Mouse (Mus musculus) C2C12 (cell line): ENCODE results near the gene Gm11037. TPM values are rescaled to one million over a fixed set of nuclear protein-coding genes. Genes with fewer than 3 reads are reported as not detected.

Experiments
- H3K27me3 ChIP-seq: one replicate; pipeline ENCODE4 v1.6.1; 2011; ENCODE audit not compliant: control insufficient read depth, insufficient read depth, insufficient read length
- H3K36me3 ChIP-seq: one replicate; pipeline ENCODE4 v1.6.1; 2011; ENCODE audit not compliant: control insufficient read depth, insufficient read depth
- H3K4me3 ChIP-seq: one replicate; pipeline ENCODE4 v1.5.1; 2011; ENCODE audit warnings: mild to moderate bottlenecking, control low read depth; ENCODE audit not compliant: poor library complexity, insufficient read depth, severe bottlenecking
- H3K79me2 ChIP-seq: one replicate; pipeline ENCODE4 v1.6.1; 2011; ENCODE audit not compliant: control insufficient read depth, insufficient read depth
- H3K79me3 ChIP-seq: one replicate; pipeline ENCODE4 v1.6.1; 2011; ENCODE audit warnings: low read depth, control low read depth
- H3ac ChIP-seq: one replicate; pipeline ENCODE3; 2011; ENCODE audit warnings: low read depth; ENCODE audit not compliant: control insufficient read depth, insufficient read length
- CEBPB ChIP-seq: IDR thresholded peaks from one replicate; pipeline ENCODE4 v1.6.1; 2011; ENCODE audit warnings: low read depth, mild to moderate bottlenecking, control low read depth, moderate library complexity
- CTCF ChIP-seq: IDR thresholded peaks from one replicate; pipeline ENCODE4 v1.5.1; 2011; ENCODE audit not compliant: control insufficient read depth, insufficient read depth, insufficient read length
- FOSL1 ChIP-seq: IDR thresholded peaks from one replicate; pipeline ENCODE4 v1.8.0; 2011; ENCODE audit warnings: mild to moderate bottlenecking, low read length; ENCODE audit not compliant: poor library complexity, insufficient read depth, severe bottlenecking
- MAX ChIP-seq: IDR thresholded peaks from one replicate; pipeline ENCODE4 v1.6.1; 2011; ENCODE audit warnings: mild to moderate bottlenecking, control low read depth
- MYOD1 ChIP-seq: IDR thresholded peaks from one replicate; pipeline ENCODE4 v1.6.1; 2011; ENCODE audit warnings: low read depth; ENCODE audit not compliant: control insufficient read depth, insufficient read length
- MYOG ChIP-seq: IDR thresholded peaks from one replicate; pipeline ENCODE4 v1.6.1; 2011; ENCODE audit not compliant: control insufficient read depth, insufficient read length; ENCODE audit errors: extremely low read depth
- USF1 ChIP-seq: IDR thresholded peaks from one replicate; pipeline ENCODE4 v1.6.1; 2011; ENCODE audit warnings: low read depth, mild to moderate bottlenecking, control low read depth, moderate library complexity
- polyA plus RNA-seq: library from polyadenylated mRNA; unstranded; fragments of >200 nt; fragmentation: generic; extraction: Trizol; gene quantifications from one replicate; pipeline ENCODE4 v1.2.1, GENCODE M21; 2012; ENCODE audit warnings: missing spikeins

The Gm11037 gene
- polyA plus RNA-seq, 1 experiment: not detected

- Histone ChIP-seq H3K36me3 (no peaks in the 10 kb centered on the region), H3ac (no peak overlapping the region), H3K79me3 (no peaks in the 10 kb centered on the region), H3K79me2 (no peaks in the 10 kb centered on the region), H3K4me3 (no peak overlapping the region), H3K27me3 (no peaks in the 10 kb centered on the region)
- no peak for TF ChIP-seq MYOG
- TF ChIP-seq CTCF: no peak
- no peak for TF ChIP-seq USF1
- no peak for TF ChIP-seq MAX
- TF ChIP-seq MYOD1: no peak
- TF ChIP-seq FOSL1: no peak
- TF ChIP-seq CEBPB: no peak
Observed at GRCm38 (mm10) chr2:131128211-131128610, 5.1 kb upstream of the Gm11037 start.

- H3ac ChIP-seq: no peak overlapping the region
- H3K36me3 ChIP-seq: no peaks in the 10 kb centered on the region
- H3K79me3 ChIP-seq: no peaks in the 10 kb centered on the region
- no peaks in the 10 kb centered on the region for H3K79me2 ChIP-seq
- H3K27me3 ChIP-seq: no peaks in the 10 kb centered on the region
- TF ChIP-seq MYOG: no peak
- no peak for TF ChIP-seq CTCF
- no peak for TF ChIP-seq MAX
- no peak for TF ChIP-seq USF1
- TF ChIP-seq MYOD1: no peak
- no peak for TF ChIP-seq FOSL1
- TF ChIP-seq CEBPB: no peak
- H3K4me3 ChIP-seq: no peak overlapping the region
Observed at GRCm38 (mm10) chr2:131128636-131129157, 4.6 kb upstream of the Gm11037 start.

- TF ChIP-seq MYOD1 (no peak), USF1 (no peak), MAX (no peak), FOSL1 (no peak)
- Histone ChIP-seq H3K79me2 (no peaks in the 10 kb centered on the region), H3K4me3 (no peak overlapping the region), H3K79me3 (no peaks in the 10 kb centered on the region), H3K27me3 (no peaks in the 10 kb centered on the region), H3ac (no peak overlapping the region), H3K36me3 (no peaks in the 10 kb centered on the region)
Observed at GRCm38 (mm10) chr2:131129836-131130235, 3.5 kb upstream of the Gm11037 start.

- Histone ChIP-seq H3K79me3 (no peaks in the 10 kb centered on the region), H3K27me3 (no peaks in the 10 kb centered on the region), H3K79me2 (no peaks in the 10 kb centered on the region), H3ac (no peak overlapping the region), H3K4me3 (no peak overlapping the region), H3K36me3 (no peaks in the 10 kb centered on the region)
- no peak for TF ChIP-seq MAX
Observed at GRCm38 (mm10) chr2:131130849-131131248, 2.4 kb upstream of the Gm11037 start.

- no peak overlapping the region for H3ac ChIP-seq
- no peaks in the 10 kb centered on the region for H3K79me2 ChIP-seq
- H3K36me3 ChIP-seq: no peaks in the 10 kb centered on the region
- H3K79me3 ChIP-seq: no peaks in the 10 kb centered on the region
- no peaks in the 10 kb centered on the region for H3K27me3 ChIP-seq
- TF ChIP-seq CEBPB (no peak), USF1 (no peak), MYOD1 (no peak), MYOG (no peak), CTCF (no peak), MAX (no peak)
- H3K4me3 ChIP-seq: no peak overlapping the region
Observed at GRCm38 (mm10) chr2:131132111-131132888, 997 bp upstream of the Gm11037 start.

- Histone ChIP-seq H3K27me3 (no peaks in the 10 kb centered on the region), H3K79me3 (no peaks in the 10 kb centered on the region), H3ac (no peak overlapping the region), H3K79me2 (no peaks in the 10 kb centered on the region), H3K36me3 (no peaks in the 10 kb centered on the region), H3K4me3 (no peak overlapping the region)
- no peak for TF ChIP-seq CEBPB
- no peak for TF ChIP-seq MAX
- TF ChIP-seq FOSL1: no peak
- TF ChIP-seq USF1: no peak
- no peak for TF ChIP-seq CTCF
- TF ChIP-seq MYOG: no peak
- TF ChIP-seq MYOD1: no peak
Observed at GRCm38 (mm10) chr2:131134381-131134780, 1.1 kb downstream of the Gm11037 start.
